Mouse (Mus musculus): Measurements from ENCODE around the gene 1500011B03Rik.

DNA sequence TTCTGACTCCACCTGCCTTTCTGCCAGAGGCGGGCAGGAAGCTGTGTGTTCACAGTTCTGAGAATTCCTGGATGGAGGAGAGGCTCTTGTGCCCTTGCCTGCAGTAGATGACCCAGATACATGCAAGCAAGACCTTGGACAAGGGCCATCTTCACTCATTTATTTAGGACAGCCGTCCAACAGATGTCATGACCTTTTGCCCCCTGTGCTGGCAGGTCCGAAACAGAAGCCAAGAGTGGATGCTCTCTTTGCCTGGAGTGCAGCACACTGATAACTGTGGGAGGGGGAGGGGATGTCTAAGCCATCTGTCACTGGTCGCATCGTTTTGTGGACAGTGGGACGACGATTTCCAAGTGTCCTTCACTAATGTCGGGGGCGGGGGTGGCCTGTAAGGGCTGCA, 28.0 kb downstream of the 1500011B03Rik start:
- TF ChIP-seq GATA1 (IDR thresholded peaks at IDR 0.05; ENCODE audit: low read length) (no peak), TAL1 (IDR thresholded peaks at IDR 0.05; ENCODE audit: low read length) (no peak)
